Mouse (Mus musculus): ENCODE data around the gene Rbm12. TPM values are rescaled to one million over a fixed set of nuclear protein-coding genes. Genes with fewer than 3 reads are reported as not detected.
A peak's percentile ranks its signal among the peaks of the same experiment; 100 is the strongest.
"Not testable (repeated sequence)": the region's sequence is repeated elsewhere in the genome, so short reads cannot be mapped to it uniquely, and the experiment has no call there.

Rbm12 gene
- 1 to 10 TPM; 8.2 to 8.3 TPM for total RNA-seq (2021)
- long read RNA-seq, experiment 1, full-length matches to known transcripts = 4 of 4 reads
- long read RNA-seq, experiment 1, partial matches to known transcripts = 0 of 4 reads
- long read RNA-seq, experiment 1, other reads (novel, unspliced or antisense) = 0 of 4 reads
- long read RNA-seq, experiment 2, full-length matches to known transcripts = 8 of 10 reads
- long read RNA-seq, experiment 2, partial matches to known transcripts = 0 of 10 reads
- long read RNA-seq, experiment 2, other reads (novel, unspliced or antisense) = 2 of 10 reads

DNA sequence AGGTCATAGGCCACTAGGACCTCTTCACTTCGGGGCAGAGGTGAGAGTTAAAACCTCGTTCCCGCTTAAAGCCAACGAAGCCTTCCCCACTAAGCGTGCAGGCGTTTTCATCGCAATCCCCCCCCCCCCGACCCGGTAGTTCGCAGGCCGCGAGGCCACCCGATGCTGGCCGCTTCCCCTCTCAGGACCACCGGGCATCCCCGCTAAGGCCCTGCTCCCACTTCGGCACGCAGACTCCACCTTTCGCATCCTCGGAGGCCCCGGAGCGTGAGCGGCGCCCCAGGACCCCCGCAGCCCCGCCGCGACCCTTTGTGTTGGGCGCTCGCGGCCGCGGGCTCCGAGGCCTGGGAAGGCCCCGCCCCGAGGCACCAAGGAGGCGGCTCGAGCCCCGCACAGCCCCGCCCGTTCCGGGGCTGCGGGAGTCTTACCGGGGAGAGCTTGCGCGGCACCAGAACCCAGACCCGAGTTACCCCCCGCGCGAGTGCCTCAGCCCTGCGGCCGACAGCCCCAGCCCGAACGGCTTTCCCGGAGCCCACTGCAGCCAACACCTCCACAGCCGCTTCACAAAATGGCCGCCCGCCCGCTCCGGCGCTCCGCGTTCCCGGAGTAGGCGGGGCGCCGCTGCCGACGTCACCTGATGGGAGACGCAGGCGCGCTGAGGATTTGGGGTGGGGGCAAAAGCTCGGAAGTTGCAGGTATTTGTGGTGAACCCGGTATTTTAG, at the start of gene Rbm12, which contains the start of gene Cpne1:
Gene Rbm12 (minus strand): TSS at position 621 of the 722 bp plus-strand sequence.
Gene Cpne1 (minus strand): TSS at position 608 of the 722 bp plus-strand sequence.
- intact Hi-C loops (cut with DNase I; ENCODE audit: low total_unique reads) = no loop called here
- DNase-seq = peak; percentile 92

DNA sequence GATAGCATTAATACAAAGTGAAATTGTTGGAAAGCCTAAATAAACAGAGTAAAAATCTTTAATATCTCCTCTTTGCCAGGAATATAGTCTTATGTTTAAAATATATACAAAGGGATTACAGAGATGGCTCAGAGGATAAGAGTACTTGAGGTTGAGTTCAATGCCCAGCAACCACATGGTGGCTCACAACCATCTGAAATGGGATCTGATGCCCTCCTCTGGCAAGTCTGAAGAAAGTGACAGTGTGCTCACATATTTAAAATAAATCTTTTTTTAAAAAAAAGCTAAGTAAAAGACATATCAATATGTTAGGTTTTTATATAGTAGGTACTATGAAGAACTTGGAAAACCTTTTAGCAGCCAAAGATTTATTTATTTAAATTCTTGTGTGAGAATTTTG, 39.8 kb upstream of the Rbm12 start:
- intact Hi-C loops (cut with DNase I; ENCODE audit: low total_unique reads) = no loop called here
- no peak for DNase-seq

DNA sequence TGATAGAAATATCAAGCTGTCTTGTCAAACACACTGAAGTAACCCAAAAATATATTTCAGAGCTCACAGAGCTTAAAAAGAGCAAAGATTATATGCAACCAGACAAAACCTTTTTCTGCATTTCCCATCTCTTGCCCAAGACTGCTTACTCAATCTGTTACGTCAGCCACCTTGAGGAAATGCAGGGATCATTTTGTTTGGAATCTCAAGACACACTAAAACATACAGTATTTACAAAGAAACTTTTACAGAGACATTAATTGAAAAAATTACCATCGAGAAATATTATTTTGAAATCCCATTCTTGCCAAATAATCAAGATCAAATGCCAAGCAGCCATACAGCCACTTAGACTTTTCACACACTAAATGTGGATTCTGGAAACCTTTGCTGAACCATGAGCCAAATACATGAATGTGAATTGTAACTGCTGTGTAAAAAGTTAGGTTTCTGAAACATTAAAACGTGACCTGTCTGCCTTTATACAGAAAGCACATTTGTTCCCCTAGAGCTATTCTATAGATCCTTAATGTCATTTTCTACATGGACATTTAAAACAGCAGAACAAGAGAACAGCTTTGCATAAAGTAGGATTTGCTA, 35.6 kb upstream of the Rbm12 start:
- no peak for DNase-seq
- intact Hi-C loops (cut with DNase I; ENCODE audit: low total_unique reads) = no loop called here

DNA sequence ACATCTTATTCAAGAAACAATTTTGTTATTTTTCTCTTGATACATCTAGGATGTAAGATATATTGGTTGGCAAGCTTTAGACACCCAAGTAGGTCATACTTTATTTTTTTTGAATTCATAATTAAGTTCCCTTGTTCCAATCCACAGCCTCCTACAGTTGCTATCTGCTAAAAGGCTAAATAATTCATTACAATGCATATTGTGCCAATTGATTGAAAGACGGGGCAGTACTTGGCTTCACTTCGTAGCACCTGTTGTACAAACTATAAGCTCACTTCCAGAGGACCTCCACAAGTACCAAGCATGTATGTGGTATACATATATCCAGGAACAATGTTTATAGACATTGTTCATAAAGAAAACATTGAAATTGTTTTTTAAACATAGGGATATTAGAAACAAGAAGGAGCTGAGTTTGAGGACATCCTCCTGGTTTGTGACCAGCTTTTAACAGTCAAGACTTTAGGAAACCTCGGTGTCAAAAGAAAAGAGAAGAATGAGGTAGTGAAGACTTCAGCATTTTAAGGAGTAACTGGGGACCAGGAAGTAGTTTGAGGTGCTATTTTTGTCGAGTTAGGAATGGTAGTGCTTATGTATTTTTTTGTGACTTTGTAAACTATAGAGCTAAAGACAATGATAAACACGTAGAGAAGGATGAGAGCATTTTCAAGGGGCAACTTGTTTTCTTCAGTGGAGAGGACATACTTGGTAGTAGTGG, 34.7 kb upstream of the Rbm12 start:
- no peak for DNase-seq
- intact Hi-C loops (cut with DNase I; ENCODE audit: low total_unique reads) = no loop called here

DNA sequence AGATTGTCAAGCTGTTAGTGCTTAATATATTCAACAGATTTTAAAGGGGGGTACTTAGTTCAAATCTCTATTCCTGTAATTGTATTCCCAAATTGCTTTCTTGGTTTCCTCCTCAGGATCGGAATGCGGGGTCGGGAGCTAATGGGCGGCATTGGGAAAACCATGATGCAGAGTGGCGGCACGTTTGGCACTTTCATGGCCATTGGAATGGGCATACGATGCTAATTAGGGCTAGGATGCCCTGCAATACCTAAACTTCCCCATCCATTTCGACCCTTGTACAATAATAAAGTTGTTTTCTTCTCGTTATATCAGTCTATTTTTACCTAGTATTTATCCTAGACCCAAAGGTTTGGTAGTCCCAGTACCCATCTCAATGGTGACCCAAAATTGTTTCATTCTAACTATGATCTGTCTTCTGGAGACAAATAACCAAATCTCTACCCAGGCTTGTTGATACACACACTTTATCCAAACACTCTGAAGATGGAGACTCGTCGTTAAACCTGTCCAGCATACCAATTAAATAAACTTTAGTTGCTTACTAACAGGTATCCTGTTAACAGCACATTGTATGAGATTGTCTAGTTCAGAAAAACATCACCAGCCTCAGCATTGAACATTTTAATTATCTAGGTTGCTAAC, 33.8 kb upstream of the Rbm12 start:
- DNase-seq = no peak
- intact Hi-C loops (cut with DNase I; ENCODE audit: low total_unique reads) = no loop called here

DNA sequence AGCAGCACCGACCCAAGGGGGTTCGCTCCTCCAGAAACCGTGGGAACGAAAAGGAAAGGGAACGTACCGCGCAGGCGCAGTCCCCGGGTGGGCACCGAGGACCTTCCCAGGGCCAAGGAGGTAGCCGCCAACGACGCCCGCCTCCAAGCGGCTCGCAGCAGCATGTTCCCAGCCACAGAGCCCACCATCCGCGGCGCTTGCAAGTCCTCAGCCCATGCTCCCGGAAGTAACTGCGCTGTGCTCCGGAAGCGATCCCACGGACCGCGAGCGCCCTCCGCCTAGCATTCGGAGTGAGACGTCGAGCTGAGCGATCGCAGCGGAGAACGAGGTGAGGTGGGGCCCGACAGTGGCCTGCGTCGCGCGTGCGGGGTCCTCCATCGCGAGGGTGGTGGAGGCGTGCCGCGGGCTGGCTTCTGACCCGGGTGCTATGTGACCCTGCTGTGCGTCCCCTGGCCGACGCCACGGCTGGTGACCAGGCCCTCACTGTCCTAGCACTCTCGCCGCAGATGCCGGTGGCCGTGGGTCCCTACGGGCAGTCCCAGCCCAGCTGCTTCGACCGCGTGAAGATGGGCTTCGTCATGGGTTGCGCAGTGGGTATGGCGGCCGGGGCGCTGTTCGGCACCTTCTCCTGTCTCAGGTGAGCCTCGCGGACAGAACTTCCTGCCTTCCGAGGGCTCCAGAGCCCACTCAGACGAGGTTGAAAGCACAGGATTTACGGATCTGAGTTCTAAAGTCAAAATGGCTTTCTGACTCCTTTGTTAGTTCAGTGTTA, 32.4 kb upstream of the Rbm12 start, which contains the start of the genes Romo1 and Nfs1:
Gene Romo1 (plus strand): TSS at position 87 of the 772 bp plus-strand sequence.
Gene Nfs1 (minus strand): TSS at position 234 of the 772 bp plus-strand sequence.
- intact Hi-C loops (cut with DNase I; ENCODE audit: low total_unique reads) = loop anchor here (5.0 kb wide), 1 partner anchor 177 kb away; no protein-coding TSS in a partner anchor
- peak; percentile 92 for DNase-seq

DNA sequence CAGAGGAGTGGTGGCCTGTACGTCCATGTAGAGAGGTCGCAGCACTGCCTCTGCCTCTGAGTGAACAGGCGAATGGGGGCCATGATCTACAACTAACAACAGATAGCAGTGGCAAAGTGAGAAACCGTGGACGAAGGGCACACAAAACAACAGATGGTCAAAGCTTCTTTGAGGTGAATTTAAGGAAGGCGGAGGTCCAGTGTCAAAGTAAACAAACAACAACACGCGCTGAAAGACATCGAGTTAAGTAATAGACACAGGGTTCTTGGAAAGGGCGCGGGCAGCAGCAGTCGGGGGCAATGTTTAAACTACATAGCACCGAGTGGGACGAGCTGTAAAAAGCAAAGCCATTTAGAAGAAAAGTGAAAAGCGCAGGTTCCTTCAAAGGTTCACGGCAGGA, 31.6 kb upstream of the Rbm12 start:
- no peak for DNase-seq
- intact Hi-C loops (cut with DNase I; ENCODE audit: low total_unique reads) = loop anchor here (5.0 kb wide), 1 partner anchor 176 kb away; no protein-coding TSS in a partner anchor

DNA sequence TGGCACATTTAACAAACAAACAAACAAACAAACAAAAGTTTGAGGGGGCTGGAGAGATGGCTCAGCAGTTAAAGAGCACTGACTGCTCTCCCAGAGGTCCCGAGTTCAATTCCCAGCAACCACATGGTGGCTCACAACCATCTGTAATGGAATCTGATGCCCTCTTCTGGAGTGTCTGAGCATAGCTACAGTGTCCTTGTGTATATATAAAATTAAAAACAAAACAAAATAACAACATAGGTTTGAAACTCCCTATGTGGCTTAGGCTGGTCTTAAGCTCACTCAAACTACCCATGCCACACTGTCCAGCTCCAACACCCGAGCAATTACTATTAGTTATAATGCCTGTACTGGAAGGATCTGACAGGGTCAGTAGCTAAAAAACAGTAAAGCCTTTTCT, 31.0 kb upstream of the Rbm12 start:
- DNase-seq = no peak
- intact Hi-C loops (cut with DNase I; ENCODE audit: low total_unique reads) = loop anchor here (5.0 kb wide), 1 partner anchor 176 kb away; no protein-coding TSS in a partner anchor

DNA sequence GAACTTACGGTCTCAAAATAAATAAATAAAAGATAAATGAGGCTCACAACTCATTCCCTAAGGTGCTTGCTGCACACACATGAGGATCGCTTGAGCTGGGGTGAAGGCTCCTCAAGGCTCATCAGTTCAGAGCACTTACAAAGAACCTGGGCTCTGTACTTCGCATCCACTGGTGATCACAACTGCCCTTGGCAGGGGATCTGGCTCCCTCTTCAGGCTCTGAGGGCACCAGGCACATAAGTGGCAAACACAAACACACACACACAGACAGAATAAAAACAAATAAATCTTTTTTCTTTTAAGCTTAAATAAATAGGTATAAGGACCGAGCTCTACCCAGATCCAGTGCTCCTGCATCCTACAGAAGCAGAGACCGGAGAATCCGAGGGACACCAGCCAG, 23.9 kb upstream of the Rbm12 start:
- DNase-seq = no peak
- intact Hi-C loops (cut with DNase I; ENCODE audit: low total_unique reads) = no loop called here

DNA sequence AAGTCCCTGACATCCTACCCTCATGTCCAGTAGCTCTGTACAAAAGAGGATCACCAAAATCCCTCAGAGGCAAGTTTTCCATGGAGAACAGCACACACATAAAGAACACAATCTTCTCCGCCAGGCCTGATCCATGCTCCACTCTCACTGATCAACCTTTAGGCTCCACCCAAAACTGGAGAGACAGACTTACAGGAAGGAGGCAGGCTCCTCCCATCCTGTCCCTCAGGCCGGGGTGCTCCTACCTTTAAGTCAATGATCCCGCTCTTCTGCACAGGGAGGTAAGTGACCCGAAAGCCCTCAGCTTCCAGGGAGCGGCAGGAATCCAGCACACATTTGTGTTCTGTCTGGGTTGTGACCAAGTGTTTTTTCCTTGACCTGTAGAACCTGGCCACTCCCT, 22.4 kb upstream of the Rbm12 start:
- DNase-seq = no peak
- intact Hi-C loops (cut with DNase I; ENCODE audit: low total_unique reads) = no loop called here

DNA sequence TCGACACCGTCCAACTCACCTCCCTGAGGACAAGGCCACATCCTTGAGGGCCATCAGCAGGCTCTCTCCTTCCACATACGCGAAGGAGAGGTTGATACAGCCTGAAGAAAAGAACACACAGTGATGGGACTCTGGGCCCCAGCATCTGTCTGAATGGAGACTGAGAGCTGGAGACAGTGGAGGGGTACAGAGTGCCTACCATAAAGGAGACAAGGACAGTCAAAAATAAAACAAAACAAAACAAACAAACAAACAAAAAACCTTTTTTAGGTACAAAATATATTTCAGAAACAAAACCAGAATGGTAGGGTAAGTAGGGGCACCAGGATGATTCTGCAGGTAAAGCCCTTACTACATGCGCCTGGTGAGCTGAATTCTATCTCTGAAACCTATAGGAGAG, 15.2 kb upstream of the Rbm12 start, which contains the start of gene Gm28036:
Gene Gm28036 (minus strand): TSS at position 101 of the 400 bp plus-strand sequence.
- DNase-seq = no peak
- intact Hi-C loops (cut with DNase I; ENCODE audit: low total_unique reads) = no loop called here

DNA sequence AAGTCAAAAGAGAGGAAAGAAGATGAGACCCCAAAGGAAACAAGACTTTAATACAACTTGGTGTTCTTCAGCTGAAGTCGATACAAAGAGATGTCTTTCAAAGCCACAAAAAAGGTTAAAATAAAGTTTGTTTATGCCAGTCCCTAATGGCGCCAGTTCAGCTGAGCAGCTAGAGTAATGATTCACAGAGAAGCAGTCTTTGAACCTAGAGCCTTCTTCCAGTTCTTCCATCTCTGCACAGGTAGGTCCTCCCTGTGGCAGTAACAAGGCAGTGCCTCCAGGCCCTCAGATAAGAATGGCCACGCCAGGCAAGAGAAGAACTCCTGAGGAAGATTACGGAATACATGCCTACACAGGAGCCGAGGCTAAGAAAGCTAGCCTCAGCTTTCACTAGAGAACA, 12.0 kb upstream of the Rbm12 start:
- intact Hi-C loops (cut with DNase I; ENCODE audit: low total_unique reads) = loop anchor here (5.0 kb wide), 1 partner anchor 131 kb away; no protein-coding TSS in a partner anchor
- no peak for DNase-seq

DNA sequence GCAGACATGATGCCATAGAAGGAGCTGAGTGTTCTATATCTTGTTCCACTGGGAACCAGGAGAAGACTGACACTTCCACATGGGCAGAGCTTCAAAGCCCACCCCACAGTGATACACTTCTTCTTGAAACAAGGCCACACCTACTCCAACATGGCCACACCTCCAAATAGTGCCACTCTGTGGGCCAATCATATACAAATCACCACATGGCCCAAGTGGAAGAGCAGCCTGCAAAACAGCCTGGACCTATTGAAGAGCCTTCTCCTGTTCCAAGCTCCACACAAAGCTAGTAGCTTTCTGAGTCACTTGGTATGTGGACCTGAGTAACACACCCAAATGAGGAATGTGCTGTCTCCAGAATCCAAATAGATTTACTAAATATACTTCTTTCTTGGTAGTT, 7.8 kb upstream of the Rbm12 start:
- intact Hi-C loops (cut with DNase I; ENCODE audit: low total_unique reads) = no loop called here
- DNase-seq = no peak

DNA sequence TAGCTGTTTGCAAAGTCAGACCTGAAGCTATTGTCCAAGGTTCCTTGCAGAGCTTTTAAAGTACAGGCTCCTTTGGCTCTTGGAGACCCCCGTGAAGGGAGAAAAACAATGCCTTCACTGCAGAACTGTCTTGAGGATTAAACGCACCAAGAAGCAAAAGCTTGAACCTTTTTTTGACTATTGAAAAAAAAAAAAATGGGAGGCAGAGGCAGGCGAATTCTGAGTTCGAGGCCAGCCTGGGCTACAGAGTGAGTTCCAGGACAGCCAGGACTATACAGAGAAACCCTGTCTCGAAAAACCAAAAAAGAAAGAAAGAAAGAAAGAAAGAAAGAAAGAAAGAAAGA, 274 bp upstream of the Rbm12 start:
- intact Hi-C loops (cut with DNase I; ENCODE audit: low total_unique reads) = not testable (repeated sequence)

DNA sequence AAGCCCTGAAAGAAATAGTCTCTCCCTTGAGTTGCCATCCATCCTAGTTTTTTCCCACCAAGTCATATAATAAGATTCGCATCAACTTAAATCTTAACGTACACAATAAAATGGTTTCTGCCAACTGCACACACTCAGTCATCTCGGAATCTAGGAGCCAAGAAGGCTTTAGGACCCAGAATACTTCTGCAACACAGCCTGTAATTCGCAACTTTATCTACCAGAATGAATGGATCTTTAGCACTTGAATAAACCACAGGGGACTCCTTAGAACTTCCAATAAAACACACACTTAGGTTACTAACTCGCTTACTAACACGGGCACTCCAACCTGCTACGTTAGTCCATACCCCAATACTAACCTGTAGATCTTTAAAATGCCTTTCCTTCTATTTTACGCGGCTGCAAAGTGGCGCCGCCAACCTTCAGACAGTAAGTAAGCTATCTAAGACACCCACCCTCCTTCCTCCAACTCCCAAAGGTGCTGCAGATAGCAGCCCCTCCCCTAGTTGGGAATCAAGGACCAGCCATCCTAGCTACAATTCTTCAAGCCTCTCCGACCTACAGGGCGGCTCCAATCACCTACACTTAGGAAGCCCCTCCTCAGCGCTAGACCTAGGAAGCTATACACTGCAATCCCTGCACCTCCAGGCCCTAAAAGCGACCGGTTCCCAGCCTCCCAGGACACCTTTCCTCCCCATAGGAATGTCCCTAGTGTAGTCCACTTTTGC, 986 bp downstream of the Rbm12 start:
- DNase-seq = no peak
- intact Hi-C loops (cut with DNase I; ENCODE audit: low total_unique reads) = no loop called here

More for the DNA sequence above, 274 bp upstream of the Rbm12 start:
- DNase-seq = not testable (repeated sequence)

DNA sequence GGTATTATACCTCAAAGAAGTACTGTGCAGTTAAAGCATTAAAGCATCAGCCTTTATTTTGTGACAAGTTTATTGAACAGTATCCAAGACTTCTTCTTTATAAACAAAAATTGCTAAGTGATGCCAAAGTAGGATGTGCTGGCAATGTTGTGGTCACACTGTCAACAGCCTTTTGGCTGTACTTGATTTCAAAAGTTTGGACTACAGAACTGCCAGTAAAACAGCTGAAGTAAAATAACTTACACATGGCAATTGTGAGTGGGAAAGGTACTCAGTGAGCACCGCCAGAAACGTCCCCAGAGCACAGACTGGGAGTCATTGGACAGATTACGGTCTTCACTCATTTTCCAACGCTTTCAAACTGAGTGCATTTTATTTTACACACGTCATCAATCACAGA, 19.9 kb downstream of the Rbm12 start:
- no peak for DNase-seq
- intact Hi-C loops (cut with DNase I; ENCODE audit: low total_unique reads) = no loop called here

DNA sequence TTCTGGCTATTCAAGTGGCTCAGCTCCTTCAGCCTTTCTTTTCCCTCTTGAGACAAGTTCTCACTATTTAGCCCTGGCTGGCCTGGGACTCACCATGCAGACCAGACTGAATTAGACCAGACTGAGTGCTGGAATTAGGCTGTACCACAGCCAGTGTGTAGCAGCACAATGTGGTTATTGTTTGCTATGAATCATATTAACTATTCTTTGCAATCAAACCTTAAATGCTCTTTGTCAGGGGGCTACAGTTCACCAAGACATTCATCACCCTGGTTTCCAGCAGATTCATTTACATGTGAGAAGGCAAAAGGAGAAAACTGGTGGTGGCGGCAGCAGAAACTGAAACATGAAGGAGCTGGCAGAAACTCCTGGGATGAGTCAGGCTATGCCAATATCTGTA, 22.0 kb downstream of the Rbm12 start:
- intact Hi-C loops (cut with DNase I; ENCODE audit: low total_unique reads) = no loop called here
- no peak for DNase-seq

Measured in gastrocnemius, postnatal 14 days (tissue).